Mouse (Mus musculus) hindbrain, embryonic 13.5 days (tissue): Measurements from ENCODE around the gene Zfp963. TPM values are rescaled to one million over a fixed set of nuclear protein-coding genes. Genes with fewer than 3 reads are reported as not detected.
A peak's percentile ranks its signal among the peaks of the same experiment; 100 is the strongest.

Source experiments
- ATAC-seq: fragments of 200-750 bp; cut with Nextera tagmentation; 2 replicates; pipeline ENCODE4 v1.8.0; 2017; ENCODE audit warnings: moderate TSS enrichment; ENCODE audit not compliant: low FRiP score
- H3K27ac ChIP-seq: fragments of 300-500 bp; sonication (generic); 2 replicates; pipeline ENCODE4 v1.5.1; 2015; ENCODE audit warnings: inconsistent platforms, mild to moderate bottlenecking, moderate library complexity
- H3K27me3 ChIP-seq: fragments of 300-500 bp; sonication (generic); 2 replicates; pipeline ENCODE4 v1.6.1; 2015; ENCODE audit warnings: mild to moderate bottlenecking, inconsistent platforms
- H3K36me3 ChIP-seq: fragments of 300-500 bp; sonication (generic); 2 replicates; pipeline ENCODE4 v1.6.1; 2015; ENCODE audit warnings: mild to moderate bottlenecking, inconsistent platforms
- H3K4me1 ChIP-seq: fragments of 300-500 bp; sonication (generic); replicated peaks from 2 replicates; pipeline ENCODE4 v1.6.1; 2015; ENCODE audit warnings: inconsistent platforms
- H3K4me2 ChIP-seq: fragments of 300-500 bp; sonication (generic); 2 replicates; pipeline ENCODE4 v1.6.1; 2015; ENCODE audit warnings: inconsistent platforms, mild to moderate bottlenecking, moderate library complexity
- H3K4me3 ChIP-seq: fragments of 300-500 bp; sonication (generic); 2 replicates; pipeline ENCODE4 v1.5.1; 2015; ENCODE audit warnings: mild to moderate bottlenecking, inconsistent platforms
- H3K9ac ChIP-seq: fragments of 300-500 bp; sonication (generic); 2 replicates; pipeline ENCODE4 v1.6.1; 2015; ENCODE audit warnings: mild to moderate bottlenecking, inconsistent platforms
- H3K9me3 ChIP-seq: fragments of 300-500 bp; sonication (generic); 2 replicates; pipeline ENCODE4 v1.6.1; 2016; ENCODE audit warnings: inconsistent platforms
- WGBS: fragments of 180-500 bp; shearing (Covaris S2); methylation state at CpG from one replicate; pipeline ENCODE4 v1.1.7; 2015; 5-methylcytosine and 5-hydroxymethylcytosine counted together
- polyA plus RNA-seq: library from polyadenylated mRNA; unstranded; fragments of >200 nt; fragmentation: Nextera tagmentation; extraction: Ambion mirVana; gene quantifications from 2 replicates; pipeline ENCODE4 v1.2.1, GENCODE M21; 2015

Zfp963 gene
- polyA plus RNA-seq, 1 experiment from 2014 or later = 8.6 TPM

DNA sequence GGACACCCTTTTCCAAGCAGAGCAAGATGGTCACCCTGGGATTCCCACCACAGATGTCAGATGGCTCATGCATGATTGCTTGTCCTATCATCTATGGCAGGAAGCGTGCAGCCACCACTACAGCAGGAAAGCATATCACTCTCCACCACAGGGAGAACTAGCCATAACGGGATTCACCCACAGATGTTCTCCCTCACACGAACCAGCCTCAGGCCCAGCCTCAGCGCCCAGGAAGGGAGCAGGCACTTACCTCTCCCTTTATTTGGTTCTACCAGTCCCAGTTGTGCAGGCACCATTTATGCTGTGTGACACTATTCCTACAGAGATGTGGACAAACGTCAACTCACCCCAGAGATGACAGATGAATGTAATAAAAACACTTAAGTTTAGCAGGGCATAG is 39.3 kb upstream of the Zfp963 start:
- 90% methylated on average over 5 of the region's 5 CpGs for WGBS
- Histone ChIP-seq H3K9me3 (no peaks in the 10 kb centered on the region), H3K9ac (no peak overlapping the region)

GRCm38 (mm10) chr8:69777111-69777510 is 27.3 kb upstream of the Zfp963 start:
- H3K4me1 ChIP-seq = peaks cover 19% of the 10 kb centered on the region
- H3K4me3 ChIP-seq = no peak overlapping the region
- 74% methylated on average over 9 of the region's 12 CpGs for WGBS
- H3K4me2 ChIP-seq = no peak overlapping the region
- no peaks in the 10 kb centered on the region for H3K27me3 ChIP-seq
- H3K9ac ChIP-seq = no peak overlapping the region
- H3K9me3 ChIP-seq = no peaks in the 10 kb centered on the region
- ATAC-seq = no peak
- no peaks in the 10 kb centered on the region for H3K36me3 ChIP-seq
- no peak overlapping the region for H3K27ac ChIP-seq

More for the DNA sequence above, 39.3 kb upstream of the Zfp963 start:
- Histone ChIP-seq H3K4me2 (no peak overlapping the region), H3K27ac (no peak overlapping the region), H3K36me3 (peaks cover 10% of the 10 kb centered on the region), H3K4me1 (peaks cover 36% of the 10 kb centered on the region), H3K4me3 (no peak overlapping the region), H3K27me3 (no peaks in the 10 kb centered on the region)
- ATAC-seq = no peak

DNA sequence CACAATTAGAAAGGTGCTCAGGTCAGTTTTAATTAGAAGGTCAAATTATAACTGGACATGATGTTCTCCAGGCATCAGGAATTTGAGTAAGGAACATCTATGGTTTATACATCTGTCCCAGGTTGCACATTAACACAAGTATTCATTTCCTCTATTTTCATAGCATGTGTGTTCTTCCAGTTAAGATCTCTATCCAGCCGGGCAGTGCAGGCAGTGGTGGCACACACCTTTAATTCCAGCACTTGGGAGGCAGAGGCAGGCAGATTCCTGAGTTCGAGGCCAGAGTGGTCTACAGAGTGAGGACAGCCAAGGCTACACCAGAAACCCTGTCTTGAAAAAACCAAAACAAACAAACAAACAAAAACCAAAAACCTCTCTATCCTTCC is 25.4 kb upstream of the Zfp963 start:
- H3K4me3 ChIP-seq = peak overlapping the region; percentile 69; the same call in 1 of the 2 replicates
- WGBS = 56% methylated on average over 2 of the region's 2 CpGs
- no peak; the same call in 1 of the 2 replicates for ATAC-seq
- H3K27me3 ChIP-seq = no peaks in the 10 kb centered on the region
- H3K27ac ChIP-seq = peak overlapping the region; percentile 100
- H3K9ac ChIP-seq = peak overlapping the region; percentile 89
- peak overlapping the region; percentile 46 for H3K4me2 ChIP-seq
- H3K4me1 ChIP-seq = peaks cover 39% of the 10 kb centered on the region
- H3K36me3 ChIP-seq = no peaks in the 10 kb centered on the region
- no peaks in the 10 kb centered on the region for H3K9me3 ChIP-seq

- under 1% methylated on average over 41 of the region's 41 CpGs for WGBS
- H3K9me3 ChIP-seq = no peaks in the 10 kb centered on the region
These were observed 24.9 kb upstream of the Zfp963 start, which contains the start of gene Gm20422 for GRCm38 (mm10) chr8:69774503-69775148. Gm20422 (minus strand) TSS chr8:69774886.

DNA sequence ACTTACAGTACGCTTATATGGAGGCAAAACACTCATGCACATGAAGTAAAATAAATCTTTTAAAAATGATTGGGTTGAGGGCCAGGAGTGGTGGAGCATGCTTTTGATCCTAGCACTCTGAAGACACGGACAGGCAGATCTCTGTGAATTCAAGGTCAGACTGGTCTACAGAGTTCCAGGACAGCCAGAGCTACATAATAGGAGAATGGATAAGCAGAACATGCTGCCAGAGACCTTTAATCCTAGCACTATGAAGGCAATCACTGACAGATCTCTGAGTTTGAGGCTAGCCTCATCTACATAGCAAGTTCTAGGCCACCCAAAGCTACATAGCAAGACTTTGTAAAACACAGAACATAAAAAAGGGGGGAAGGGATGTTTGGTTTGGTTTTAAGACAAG is 22.3 kb upstream of the Zfp963 start:
- Histone ChIP-seq H3K36me3 (peaks cover 28% of the 10 kb centered on the region), H3K9me3 (no peaks in the 10 kb centered on the region), H3K27me3 (no peaks in the 10 kb centered on the region), H3K27ac (0 out of 2 replicates have a peak overlapping the region, but pooled peaks have one; percentile 1), H3K4me2 (peak overlapping the region; percentile 23; the same call in 1 of the 2 replicates), H3K9ac (peak overlapping the region; percentile 53; the same call in 1 of the 2 replicates), H3K4me1 (peaks cover 39% of the 10 kb centered on the region), H3K4me3 (no peak overlapping the region)
- ATAC-seq = no peak
- WGBS = 91% methylated on average over 2 of the region's 2 CpGs

More at GRCm38 (mm10) chr8:69774503-69775148, 24.9 kb upstream of the Zfp963 start, which contains the start of gene Gm20422:
- no peaks in the 10 kb centered on the region for H3K27me3 ChIP-seq
- peak within 1 kb of the TSS; percentile 69 for H3K4me3 ChIP-seq
- H3K4me2 ChIP-seq = peak within 1 kb of the TSS; percentile 73
- H3K4me1 ChIP-seq = peaks cover 39% of the 10 kb centered on the region
- peak; percentile 99 for ATAC-seq
- peak within 1 kb of the TSS; percentile 89 for H3K9ac ChIP-seq
- peaks cover 3% of the 10 kb centered on the region; the same call in 1 of the 2 replicates for H3K36me3 ChIP-seq
- H3K27ac ChIP-seq = peak within 1 kb of the TSS; percentile 100

GRCm38 (mm10) chr8:69771221-69771620 is 21.5 kb upstream of the Zfp963 start:
- H3K9ac ChIP-seq = peak overlapping the region; percentile 3; the same call in 1 of the 2 replicates
- H3K36me3 ChIP-seq = peaks cover 37% of the 10 kb centered on the region
- H3K4me1 ChIP-seq = peaks cover 39% of the 10 kb centered on the region
- no peaks in the 10 kb centered on the region for H3K27me3 ChIP-seq
- no peak overlapping the region for H3K27ac ChIP-seq
- no peak overlapping the region for H3K4me3 ChIP-seq
- no peak for ATAC-seq
- H3K9me3 ChIP-seq = peaks cover under 1% of the 10 kb centered on the region; the same call in 1 of the 2 replicates
- 91% methylated on average over 9 of the region's 9 CpGs for WGBS
- no peak overlapping the region for H3K4me2 ChIP-seq

DNA sequence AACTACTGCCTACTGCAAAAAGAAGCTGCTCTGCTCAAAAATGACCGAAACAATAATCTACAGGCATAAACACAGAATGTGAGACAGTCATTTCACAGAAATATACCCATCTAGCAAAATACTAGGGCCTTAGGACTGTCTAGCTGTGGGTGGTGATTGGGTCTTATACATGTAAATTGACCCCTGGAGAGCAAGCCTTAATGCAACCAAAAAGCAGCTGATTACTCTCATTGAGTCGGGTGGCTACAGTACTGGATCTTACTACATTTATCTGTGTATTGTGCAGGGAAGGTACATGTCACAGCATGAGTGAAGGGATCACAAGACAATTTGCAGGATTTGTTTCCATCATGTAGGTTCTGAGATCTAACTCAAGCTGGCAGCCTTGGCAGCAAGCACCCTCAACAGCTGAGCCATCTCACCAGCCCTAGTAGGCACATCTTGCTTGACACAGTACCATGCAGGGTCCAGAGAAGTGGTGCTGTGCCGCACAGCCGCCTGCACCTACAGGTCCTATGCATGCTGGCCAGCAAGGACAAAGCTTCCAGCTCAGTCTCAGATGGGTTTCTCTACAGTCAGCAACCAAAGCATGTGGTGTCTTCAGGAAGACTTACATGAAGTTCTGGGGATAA is 12.2 kb upstream of the Zfp963 start:
- H3K27me3 ChIP-seq = no peaks in the 10 kb centered on the region
- ATAC-seq = no peak
- H3K4me1 ChIP-seq = no peaks in the 10 kb centered on the region
- peaks cover 63% of the 10 kb centered on the region for H3K36me3 ChIP-seq
- no peak overlapping the region for H3K9ac ChIP-seq
- H3K9me3 ChIP-seq = peaks cover 4% of the 10 kb centered on the region; the same call in 1 of the 2 replicates
- no peak overlapping the region for H3K4me2 ChIP-seq
- H3K4me3 ChIP-seq = no peak overlapping the region
- WGBS = 85% methylated on average over 4 of the region's 4 CpGs
- H3K27ac ChIP-seq = no peak overlapping the region

GRCm38 (mm10) chr8:69758316-69758715 is 8.5 kb upstream of the Zfp963 start:
- no peak overlapping the region for H3K27ac ChIP-seq
- H3K4me2 ChIP-seq = no peak overlapping the region
- no peaks in the 10 kb centered on the region for H3K4me1 ChIP-seq
- H3K4me3 ChIP-seq = no peak overlapping the region
- WGBS = 98% methylated on average over 5 of the region's 5 CpGs
- H3K36me3 ChIP-seq = peaks cover 46% of the 10 kb centered on the region
- no peak for ATAC-seq
- H3K27me3 ChIP-seq = no peaks in the 10 kb centered on the region
- no peak overlapping the region for H3K9ac ChIP-seq
- no peaks in the 10 kb centered on the region for H3K9me3 ChIP-seq

DNA sequence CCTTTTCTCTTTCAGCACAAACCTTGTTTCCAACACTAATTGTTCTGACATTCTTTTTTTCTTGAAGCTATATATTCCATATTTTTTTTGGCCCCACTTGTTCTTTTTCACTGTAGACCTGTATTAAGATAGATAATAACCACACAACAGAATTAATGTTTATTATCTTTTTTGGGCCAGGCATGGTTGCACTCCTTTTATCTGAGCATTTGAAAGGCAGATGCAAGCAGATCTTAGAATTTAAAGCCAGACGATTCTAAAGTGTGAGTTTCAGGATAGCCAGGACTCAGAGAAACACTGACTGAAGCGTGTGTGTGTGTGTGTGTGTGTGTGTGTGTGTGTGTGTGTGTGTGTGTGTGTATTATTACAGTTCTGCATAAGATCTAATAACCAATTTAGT is 2.7 kb upstream of the Zfp963 start:
- peaks cover 20% of the 10 kb centered on the region for H3K4me1 ChIP-seq
- no peak for ATAC-seq
- no peak overlapping the region for H3K4me3 ChIP-seq
- H3K9ac ChIP-seq = no peak overlapping the region
- H3K27ac ChIP-seq = no peak overlapping the region
- H3K4me2 ChIP-seq = no peak overlapping the region
- no peaks in the 10 kb centered on the region for H3K9me3 ChIP-seq
- H3K27me3 ChIP-seq = no peaks in the 10 kb centered on the region
- 88% methylated on average over 2 of the region's 2 CpGs for WGBS
- peaks cover 19% of the 10 kb centered on the region for H3K36me3 ChIP-seq

DNA sequence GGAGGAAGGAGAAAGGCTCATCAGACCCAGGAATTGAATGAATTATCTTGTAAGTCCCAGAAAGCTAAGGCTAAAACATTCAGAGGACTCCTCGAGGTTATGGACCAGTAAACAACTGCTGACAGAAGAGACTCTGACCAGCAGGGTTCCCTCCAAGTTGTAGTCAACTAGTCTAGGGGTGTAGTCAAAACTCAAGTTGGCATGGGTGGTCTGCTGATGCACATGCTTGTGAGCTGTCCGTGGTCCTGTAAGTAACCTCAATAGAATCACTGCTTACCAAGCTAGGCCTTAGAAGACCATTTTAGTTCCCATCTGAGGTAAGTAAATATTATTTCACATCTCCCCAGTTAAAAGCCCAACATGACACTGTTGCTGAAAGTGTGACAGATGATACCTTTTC is 8.5 kb downstream of the Zfp963 start:
- Histone ChIP-seq H3K4me1 (no peaks in the 10 kb centered on the region), H3K9me3 (no peaks in the 10 kb centered on the region), H3K36me3 (peaks cover 29% of the 10 kb centered on the region), H3K4me2 (no peak overlapping the region), H3K27ac (no peak overlapping the region), H3K27me3 (no peaks in the 10 kb centered on the region), H3K4me3 (no peak overlapping the region), H3K9ac (no peak overlapping the region)
- WGBS = 85% methylated on average over 2 of the region's 2 CpGs
- ATAC-seq = no peak

GRCm38 (mm10) chr8:69740763-69741162 is 9.0 kb downstream of the Zfp963 start:
- WGBS = 92% methylated on average over 6 of the region's 6 CpGs
- H3K27me3 ChIP-seq = no peaks in the 10 kb centered on the region
- H3K9ac ChIP-seq = no peak overlapping the region
- H3K4me3 ChIP-seq = no peak overlapping the region
- H3K27ac ChIP-seq = no peak overlapping the region
- ATAC-seq = no peak
- H3K36me3 ChIP-seq = peaks cover 29% of the 10 kb centered on the region
- no peaks in the 10 kb centered on the region for H3K4me1 ChIP-seq
- no peaks in the 10 kb centered on the region for H3K9me3 ChIP-seq
- no peak overlapping the region for H3K4me2 ChIP-seq

DNA sequence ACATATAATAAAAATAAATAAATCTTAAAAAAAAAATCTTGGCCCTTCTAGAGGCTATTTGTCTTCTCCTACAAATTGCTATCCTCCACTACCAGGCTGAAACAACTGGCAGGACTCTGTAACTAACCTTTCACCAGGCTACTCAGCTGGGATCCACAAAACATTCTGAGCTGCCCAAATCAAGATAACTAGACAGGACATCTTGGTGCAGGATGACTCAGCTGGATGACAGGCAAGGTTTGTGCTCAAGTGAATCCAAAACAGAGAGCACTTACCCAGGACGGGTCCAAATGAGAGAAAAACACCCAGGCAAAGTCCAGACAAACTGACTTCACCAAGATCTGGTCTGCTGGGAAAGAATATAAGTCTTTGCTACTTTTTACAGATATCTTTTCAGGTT is 14.3 kb downstream of the Zfp963 start:
- no peak overlapping the region for H3K4me3 ChIP-seq
- no peak overlapping the region for H3K4me2 ChIP-seq
- WGBS = 81% methylated on average over 1 of the region's 1 CpGs
- no peaks in the 10 kb centered on the region for H3K4me1 ChIP-seq
- ATAC-seq = no peak
- no peaks in the 10 kb centered on the region; the same call in 1 of the 2 replicates for H3K36me3 ChIP-seq
- no peak overlapping the region for H3K9ac ChIP-seq
- H3K27ac ChIP-seq = no peak overlapping the region
- no peaks in the 10 kb centered on the region for H3K27me3 ChIP-seq
- H3K9me3 ChIP-seq = no peaks in the 10 kb centered on the region
